Mouse (Mus musculus): ENCODE results near the gene Ctrl. TPM values are rescaled to one million over a fixed set of nuclear protein-coding genes. Genes with fewer than 3 reads are reported as not detected.
A peak's percentile ranks its signal among the peaks of the same experiment; 100 is the strongest.

Ctrl gene
- polyA plus RNA-seq, 1 experiment: 4,931 TPM

GRCm38 (mm10) chr8:105900180-105900940, 33.3 kb downstream of the Ctrl start, which contains the start of gene Pskh1:
Gene Pskh1, plus strand, starts transcription at chr8:105900441.
- no peak for TF ChIP-seq CTCF (IDR thresholded peaks at IDR 0.05; ENCODE audit: extremely low read depth, insufficient read depth, insufficient read length, insufficient replicate concordance)
- peak; percentile 26; the same call in 1 of the 2 replicates for TF ChIP-seq POLR2A (IDR thresholded peaks at IDR 0.05; ENCODE audit: low read depth, low read length)
- H3K4me3 ChIP-seq (ENCODE audit: extremely low read depth, insufficient read depth, insufficient read length): peak within 1 kb of the TSS; percentile 91
- no peaks in the 10 kb centered on the region for H3K36me3 ChIP-seq (ENCODE audit: control insufficient read depth, insufficient read depth, low read length)
- under 1% methylated on average over 68 of the region's 68 CpGs for WGBS
- peak within 1 kb of the TSS; percentile 84 for H3K27ac ChIP-seq (ENCODE audit: insufficient read depth, low read length)
- peak; percentile 87 for DNase-seq (ENCODE audit: low read depth in 1 of 2, low spot score in 2 of 2)
- H3K4me1 ChIP-seq (ENCODE audit: control insufficient read depth, insufficient read depth, insufficient read length): no peaks in the 10 kb centered on the region
- H3K27me3 ChIP-seq (ENCODE audit: control insufficient read depth, insufficient read depth, low read length): no peaks in the 10 kb centered on the region

GRCm38 (mm10) chr8:105897801-105898480, 35.7 kb downstream of the Ctrl start:
- Histone ChIP-seq H3K27me3 (ENCODE audit: control insufficient read depth, insufficient read depth, low read length) (no peaks in the 10 kb centered on the region), H3K4me3 (ENCODE audit: extremely low read depth, insufficient read depth, insufficient read length) (no peak overlapping the region), H3K36me3 (ENCODE audit: control insufficient read depth, insufficient read depth, low read length) (peaks cover 6% of the 10 kb centered on the region), H3K27ac (ENCODE audit: insufficient read depth, low read length) (no peak overlapping the region), H3K4me1 (ENCODE audit: control insufficient read depth, insufficient read depth, insufficient read length) (no peaks in the 10 kb centered on the region)
- 89% methylated on average over 9 of the region's 9 CpGs for WGBS
- TF ChIP-seq CTCF (IDR thresholded peaks at IDR 0.05; ENCODE audit: extremely low read depth, insufficient read depth, insufficient read length, insufficient replicate concordance) (no peak), POLR2A (IDR thresholded peaks at IDR 0.05; ENCODE audit: low read depth, low read length) (no peak)
- no peak for DNase-seq (ENCODE audit: low read depth in 1 of 2, low spot score in 2 of 2)

- DNase-seq (ENCODE audit: low read depth in 1 of 2, low spot score in 2 of 2): no peak
- 71% methylated on average over 11 of the region's 11 CpGs for WGBS
- H3K4me1 ChIP-seq (ENCODE audit: control insufficient read depth, insufficient read depth, insufficient read length): no peaks in the 10 kb centered on the region
- H3K27me3 ChIP-seq (ENCODE audit: control insufficient read depth, insufficient read depth, low read length): no peaks in the 10 kb centered on the region
- no peak within 1 kb of the TSS for H3K4me3 ChIP-seq (ENCODE audit: extremely low read depth, insufficient read depth, insufficient read length)
- H3K36me3 ChIP-seq (ENCODE audit: control insufficient read depth, insufficient read depth, low read length): peaks cover 40% of the 10 kb centered on the region
- TF ChIP-seq POLR2A (IDR thresholded peaks at IDR 0.05; ENCODE audit: low read depth, low read length) (no peak), CTCF (IDR thresholded peaks at IDR 0.05; ENCODE audit: extremely low read depth, insufficient read depth, insufficient read length, insufficient replicate concordance) (no peak)
- no peak within 1 kb of the TSS for H3K27ac ChIP-seq (ENCODE audit: insufficient read depth, low read length)
Measured at GRCm38 (mm10) chr8:105893339-105893738, 40.3 kb downstream of the Ctrl start, which contains the start of gene Nrn1l. Gene Nrn1l, plus strand, starts transcription at chr8:105893567.

GRCm38 (mm10) chr8:105892432-105892831, 41.2 kb downstream of the Ctrl start:
- DNase-seq (ENCODE audit: low read depth in 1 of 2, low spot score in 2 of 2): no peak
- Histone ChIP-seq H3K4me3 (ENCODE audit: extremely low read depth, insufficient read depth, insufficient read length) (no peak overlapping the region), H3K4me1 (ENCODE audit: control insufficient read depth, insufficient read depth, insufficient read length) (no peaks in the 10 kb centered on the region), H3K27me3 (ENCODE audit: control insufficient read depth, insufficient read depth, low read length) (no peaks in the 10 kb centered on the region), H3K27ac (ENCODE audit: insufficient read depth, low read length) (no peak overlapping the region), H3K36me3 (ENCODE audit: control insufficient read depth, insufficient read depth, low read length) (peaks cover 48% of the 10 kb centered on the region)
- TF ChIP-seq CTCF (IDR thresholded peaks at IDR 0.05; ENCODE audit: extremely low read depth, insufficient read depth, insufficient read length, insufficient replicate concordance) (no peak), POLR2A (IDR thresholded peaks at IDR 0.05; ENCODE audit: low read depth, low read length) (no peak)
- WGBS: 91% methylated on average over 6 of the region's 6 CpGs

GRCm38 (mm10) chr8:105890870-105891269, 42.8 kb downstream of the Ctrl start:
- WGBS: 92% methylated on average over 6 of the region's 6 CpGs
- Histone ChIP-seq H3K27ac (ENCODE audit: insufficient read depth, low read length) (no peak overlapping the region), H3K4me1 (ENCODE audit: control insufficient read depth, insufficient read depth, insufficient read length) (no peaks in the 10 kb centered on the region), H3K4me3 (ENCODE audit: extremely low read depth, insufficient read depth, insufficient read length) (no peak overlapping the region), H3K27me3 (ENCODE audit: control insufficient read depth, insufficient read depth, low read length) (no peaks in the 10 kb centered on the region), H3K36me3 (ENCODE audit: control insufficient read depth, insufficient read depth, low read length) (peaks cover 64% of the 10 kb centered on the region)
- DNase-seq (ENCODE audit: low read depth in 1 of 2, low spot score in 2 of 2): no peak
- TF ChIP-seq CTCF (IDR thresholded peaks at IDR 0.05; ENCODE audit: extremely low read depth, insufficient read depth, insufficient read length, insufficient replicate concordance) (no peak), POLR2A (IDR thresholded peaks at IDR 0.05; ENCODE audit: low read depth, low read length) (no peak)

GRCm38 (mm10) chr8:105889756-105890465, 43.8 kb downstream of the Ctrl start:
- no peak for TF ChIP-seq CTCF (IDR thresholded peaks at IDR 0.05; ENCODE audit: extremely low read depth, insufficient read depth, insufficient read length, insufficient replicate concordance)
- TF ChIP-seq POLR2A (IDR thresholded peaks at IDR 0.05; ENCODE audit: low read depth, low read length): no peak
- WGBS: 97% methylated on average over 12 of the region's 12 CpGs
- DNase-seq (ENCODE audit: low read depth in 1 of 2, low spot score in 2 of 2): no peak
- no peaks in the 10 kb centered on the region for H3K27me3 ChIP-seq (ENCODE audit: control insufficient read depth, insufficient read depth, low read length)
- H3K36me3 ChIP-seq (ENCODE audit: control insufficient read depth, insufficient read depth, low read length): peaks cover 70% of the 10 kb centered on the region
- H3K4me1 ChIP-seq (ENCODE audit: control insufficient read depth, insufficient read depth, insufficient read length): no peaks in the 10 kb centered on the region
- H3K4me3 ChIP-seq (ENCODE audit: extremely low read depth, insufficient read depth, insufficient read length): no peak overlapping the region
- H3K27ac ChIP-seq (ENCODE audit: insufficient read depth, low read length): no peak overlapping the region

Other genes starting within 250 kb of the Ctrl start
- 62.1 and 72.2 TPM in 2 replicates for gene Carmil2, start 247.6 kb downstream of the Ctrl start, polyA plus RNA-seq (2012; rRNA removed)
- 47.3 and 62.1 TPM in 2 replicates for gene Acd, start 232.8 kb downstream of the Ctrl start, polyA plus RNA-seq (2012; rRNA removed)
- 8.7 and 12.1 TPM in 2 replicates for gene Pard6a, start 232.7 kb downstream of the Ctrl start, polyA plus RNA-seq (2012; rRNA removed)
- not detected in 2 replicates for gene 4933405L10Rik, start 226.2 kb downstream of the Ctrl start, polyA plus RNA-seq (2012; rRNA removed)
- 4.3 and 6.2 TPM in 2 replicates for gene Enkd1, start 225.7 kb downstream of the Ctrl start, polyA plus RNA-seq (2012; rRNA removed)
- gene Gfod2, start 175.2 kb downstream of the Ctrl start, polyA plus RNA-seq (2012; rRNA removed): 2.3 and 2.4 TPM in 2 replicates
- gene Ranbp10, start 106.5 kb downstream of the Ctrl start, polyA plus RNA-seq (2012; rRNA removed): 50.0 and 59.9 TPM in 2 replicates
- gene Tsnaxip1, start 106.1 kb downstream of the Ctrl start, polyA plus RNA-seq (2012; rRNA removed): 0.07 and 0.14 TPM in 2 replicates
- gene Cenpt, start 80.6 kb downstream of the Ctrl start, polyA plus RNA-seq (2012; rRNA removed): 14.2 and 16.4 TPM in 2 replicates
- 33.7 and 41.2 TPM in 2 replicates for gene Thap11, start 78.7 kb downstream of the Ctrl start, polyA plus RNA-seq (2012; rRNA removed)
- gene Nutf2, start 73.3 kb downstream of the Ctrl start, polyA plus RNA-seq (2012; rRNA removed): 13.1 and 14.5 TPM in 2 replicates
- gene Edc4, start 53.0 kb downstream of the Ctrl start, polyA plus RNA-seq (2012; rRNA removed): 71.3 and 90.0 TPM in 2 replicates
- 3.0 and 3.1 TPM in 2 replicates for gene Nrn1l, start 40.3 kb downstream of the Ctrl start, polyA plus RNA-seq (2012; rRNA removed)
- gene Pskh1, start 33.4 kb downstream of the Ctrl start, polyA plus RNA-seq (2012; rRNA removed): 24.3 and 30.3 TPM in 2 replicates
- gene Psmb10, start 4.6 kb upstream of the Ctrl start, polyA plus RNA-seq (2012; rRNA removed): 228 and 357 TPM in 2 replicates
- gene Lcat, start 9.5 kb upstream of the Ctrl start, polyA plus RNA-seq (2012; rRNA removed): 2.7 and 3.1 TPM in 2 replicates
- 25.1 and 29.5 TPM in 2 replicates for gene Slc12a4, start 32.2 kb upstream of the Ctrl start, polyA plus RNA-seq (2012; rRNA removed)
- 0.20 and 0.48 TPM in 2 replicates for gene Dpep3, start 45.6 kb upstream of the Ctrl start, polyA plus RNA-seq (2012; rRNA removed)
- gene Dus2, start 57.5 kb upstream of the Ctrl start, polyA plus RNA-seq (2012; rRNA removed): 5.1 and 7.1 TPM in 2 replicates
- not detected in 2 replicates for gene Dpep2nb, start 72.1 kb upstream of the Ctrl start, polyA plus RNA-seq (2012; rRNA removed)
- gene Ddx28, start 78.0 kb upstream of the Ctrl start, polyA plus RNA-seq (2012; rRNA removed): 6.6 and 9.5 TPM in 2 replicates
- 29.5 and 35.7 TPM in 2 replicates for gene Nfatc3, start 125.0 kb upstream of the Ctrl start, polyA plus RNA-seq (2012; rRNA removed)
- 0.67 and 0.69 TPM in 2 replicates for gene Esrp2, start 203.1 kb upstream of the Ctrl start, polyA plus RNA-seq (2012; rRNA removed)
- gene Pla2g15, start 216.5 kb upstream of the Ctrl start, polyA plus RNA-seq (2012; rRNA removed): 24.6 and 35.4 TPM in 2 replicates
- 22.4 and 22.6 TPM in 2 replicates for gene Slc7a6, start 235.0 kb upstream of the Ctrl start, polyA plus RNA-seq (2012; rRNA removed)